Mouse (Mus musculus): ENCODE measurements at regions not wholly inside any gene's neighbourhood (a gene's known extent, or its start where the extent isn't known, plus 50 kb on each side); places are given as distances from the start of the nearest gene placed in this dataset.

- no peak overlapping the region for H3K9ac ChIP-seq (ENCODE audit: low read depth, low read length)
- no peak overlapping the region for H3K4me2 ChIP-seq
- no peak overlapping the region for H3K4me3 ChIP-seq (ENCODE audit: low read depth, low read length)
- H3K9me3 ChIP-seq (ENCODE audit: control insufficient read depth, low read length): peaks cover 2% of the 10 kb centered on the region
- H3K4me1 ChIP-seq (replicated peaks; ENCODE audit: control insufficient read depth, insufficient read depth, low read length): no peaks in the 10 kb centered on the region
- WGBS: 70% methylated on average over 4 of the region's 4 CpGs
- DNase-seq (ENCODE audit: low spot score) (no peak), ATAC-seq (replicated peaks; ENCODE audit: low FRiP score) (no peak)
- H3K27me3 ChIP-seq (replicated peaks; ENCODE audit: control insufficient read depth, insufficient read depth, low read length): no peaks in the 10 kb centered on the region
- no peaks in the 10 kb centered on the region for H3K36me3 ChIP-seq (ENCODE audit: control insufficient read depth, insufficient read depth, low read length)
- no peak overlapping the region for H3K27ac ChIP-seq (ENCODE audit: low read depth, low read length)
These were observed 66.2 kb downstream of the A730009L09Rik start for GRCm38 (mm10) chr16:84581166-84581565.

- no peak overlapping the region for H3K27ac ChIP-seq (ENCODE audit: low read depth, low read length)
- no peaks in the 10 kb centered on the region for H3K9me3 ChIP-seq (ENCODE audit: control insufficient read depth, low read length)
- H3K36me3 ChIP-seq (ENCODE audit: control insufficient read depth, insufficient read depth, low read length): no peaks in the 10 kb centered on the region
- H3K4me3 ChIP-seq (ENCODE audit: low read depth, low read length): no peak overlapping the region
- ATAC-seq (replicated peaks; ENCODE audit: low FRiP score) (no peak), DNase-seq (ENCODE audit: low spot score) (no peak)
- H3K4me1 ChIP-seq (replicated peaks; ENCODE audit: control insufficient read depth, insufficient read depth, low read length): no peaks in the 10 kb centered on the region
- H3K9ac ChIP-seq (ENCODE audit: low read depth, low read length): no peak overlapping the region
- no peaks in the 10 kb centered on the region for H3K27me3 ChIP-seq (replicated peaks; ENCODE audit: control insufficient read depth, insufficient read depth, low read length)
- H3K4me2 ChIP-seq: no peak overlapping the region
- WGBS: 49% methylated on average over 7 of the region's 7 CpGs
These were observed 68.4 kb downstream of the A730009L09Rik start for GRCm38 (mm10) chr16:84583323-84583722.

GRCm38 (mm10) chr16:84583773-84584229, 68.9 kb downstream of the A730009L09Rik start:
- ATAC-seq (replicated peaks; ENCODE audit: low FRiP score) (no peak), DNase-seq (ENCODE audit: low spot score) (no peak)
- H3K4me2 ChIP-seq: no peak overlapping the region
- H3K27me3 ChIP-seq (replicated peaks; ENCODE audit: control insufficient read depth, insufficient read depth, low read length): no peaks in the 10 kb centered on the region
- H3K4me1 ChIP-seq (replicated peaks; ENCODE audit: control insufficient read depth, insufficient read depth, low read length): no peaks in the 10 kb centered on the region
- H3K4me3 ChIP-seq (ENCODE audit: low read depth, low read length): no peak overlapping the region
- WGBS: 71% methylated on average over 19 of the region's 19 CpGs
- no peak overlapping the region for H3K9ac ChIP-seq (ENCODE audit: low read depth, low read length)
- H3K27ac ChIP-seq (ENCODE audit: low read depth, low read length): no peak overlapping the region
- no peaks in the 10 kb centered on the region for H3K9me3 ChIP-seq (ENCODE audit: control insufficient read depth, low read length)
- no peaks in the 10 kb centered on the region for H3K36me3 ChIP-seq (ENCODE audit: control insufficient read depth, insufficient read depth, low read length)

GRCm38 (mm10) chr16:84584724-84585399, 69.9 kb downstream of the A730009L09Rik start:
- Histone ChIP-seq H3K4me2 (no peak overlapping the region), H3K9me3 (ENCODE audit: control insufficient read depth, low read length) (no peaks in the 10 kb centered on the region), H3K27ac (ENCODE audit: low read depth, low read length) (no peak overlapping the region), H3K9ac (ENCODE audit: low read depth, low read length) (no peak overlapping the region), H3K27me3 (replicated peaks; ENCODE audit: control insufficient read depth, insufficient read depth, low read length) (no peaks in the 10 kb centered on the region), H3K4me3 (ENCODE audit: low read depth, low read length) (no peak overlapping the region), H3K4me1 (replicated peaks; ENCODE audit: control insufficient read depth, insufficient read depth, low read length) (no peaks in the 10 kb centered on the region), H3K36me3 (ENCODE audit: control insufficient read depth, insufficient read depth, low read length) (no peaks in the 10 kb centered on the region)
- ATAC-seq (replicated peaks; ENCODE audit: low FRiP score) (no peak), DNase-seq (ENCODE audit: low spot score) (no peak)
- 72% methylated on average over 14 of the region's 14 CpGs for WGBS

GRCm38 (mm10) chr16:84592978-84593377, 78.1 kb downstream of the A730009L09Rik start:
- Histone ChIP-seq H3K9ac (ENCODE audit: low read depth, low read length) (no peak overlapping the region), H3K36me3 (ENCODE audit: control insufficient read depth, insufficient read depth, low read length) (no peaks in the 10 kb centered on the region), H3K27me3 (replicated peaks; ENCODE audit: control insufficient read depth, insufficient read depth, low read length) (no peaks in the 10 kb centered on the region), H3K4me2 (no peak overlapping the region), H3K4me1 (replicated peaks; ENCODE audit: control insufficient read depth, insufficient read depth, low read length) (no peaks in the 10 kb centered on the region), H3K27ac (ENCODE audit: low read depth, low read length) (no peak overlapping the region), H3K4me3 (ENCODE audit: low read depth, low read length) (no peak overlapping the region), H3K9me3 (ENCODE audit: control insufficient read depth, low read length) (no peaks in the 10 kb centered on the region)
- no peak for DNase-seq (ENCODE audit: low spot score)
- 77% methylated on average over 2 of the region's 2 CpGs for WGBS
- ATAC-seq (replicated peaks; ENCODE audit: low FRiP score): no peak

- H3K27ac ChIP-seq (ENCODE audit: low read depth, low read length): no peak overlapping the region
- H3K4me2 ChIP-seq: no peak overlapping the region
- no peaks in the 10 kb centered on the region for H3K9me3 ChIP-seq (ENCODE audit: control insufficient read depth, low read length)
- H3K4me1 ChIP-seq (replicated peaks; ENCODE audit: control insufficient read depth, insufficient read depth, low read length): no peaks in the 10 kb centered on the region
- WGBS: 82% methylated on average over 8 of the region's 8 CpGs
- no peak overlapping the region for H3K9ac ChIP-seq (ENCODE audit: low read depth, low read length)
- H3K4me3 ChIP-seq (ENCODE audit: low read depth, low read length): no peak overlapping the region
- no peaks in the 10 kb centered on the region for H3K27me3 ChIP-seq (replicated peaks; ENCODE audit: control insufficient read depth, insufficient read depth, low read length)
- DNase-seq (ENCODE audit: low spot score) (no peak), ATAC-seq (replicated peaks; ENCODE audit: low FRiP score) (no peak)
- no peaks in the 10 kb centered on the region for H3K36me3 ChIP-seq (ENCODE audit: control insufficient read depth, insufficient read depth, low read length)
These were observed 88.0 kb downstream of the A730009L09Rik start for GRCm38 (mm10) chr16:84602969-84603368.

GRCm38 (mm10) chr16:84603465-84604205, 88.7 kb downstream of the A730009L09Rik start:
- Histone ChIP-seq H3K36me3 (ENCODE audit: control insufficient read depth, insufficient read depth, low read length) (no peaks in the 10 kb centered on the region), H3K9ac (ENCODE audit: low read depth, low read length) (no peak overlapping the region), H3K27ac (ENCODE audit: low read depth, low read length) (no peak overlapping the region), H3K4me2 (no peak overlapping the region), H3K27me3 (replicated peaks; ENCODE audit: control insufficient read depth, insufficient read depth, low read length) (no peaks in the 10 kb centered on the region), H3K4me3 (ENCODE audit: low read depth, low read length) (no peak overlapping the region), H3K9me3 (ENCODE audit: control insufficient read depth, low read length) (no peaks in the 10 kb centered on the region), H3K4me1 (replicated peaks; ENCODE audit: control insufficient read depth, insufficient read depth, low read length) (no peaks in the 10 kb centered on the region)
- 92% methylated on average over 1 of the region's 1 CpGs for WGBS
- ATAC-seq (replicated peaks; ENCODE audit: low FRiP score) (no peak), DNase-seq (ENCODE audit: low spot score) (no peak)

GRCm38 (mm10) chr16:84604272-84604975, 89.5 kb downstream of the A730009L09Rik start:
- 84% methylated on average over 9 of the region's 9 CpGs for WGBS
- H3K4me3 ChIP-seq (ENCODE audit: low read depth, low read length): no peak overlapping the region

More at GRCm38 (mm10) chr16:84604272-84604975, 89.5 kb downstream of the A730009L09Rik start:
- no peaks in the 10 kb centered on the region for H3K9me3 ChIP-seq (ENCODE audit: control insufficient read depth, low read length)
- H3K27ac ChIP-seq (ENCODE audit: low read depth, low read length): no peak overlapping the region
- no peaks in the 10 kb centered on the region for H3K36me3 ChIP-seq (ENCODE audit: control insufficient read depth, insufficient read depth, low read length)
- no peak overlapping the region for H3K9ac ChIP-seq (ENCODE audit: low read depth, low read length)
- DNase-seq (ENCODE audit: low spot score): no peak
- no peaks in the 10 kb centered on the region for H3K27me3 ChIP-seq (replicated peaks; ENCODE audit: control insufficient read depth, insufficient read depth, low read length)
- H3K4me2 ChIP-seq: no peak overlapping the region
- ATAC-seq (replicated peaks; ENCODE audit: low FRiP score): no peak
- H3K4me1 ChIP-seq (replicated peaks; ENCODE audit: control insufficient read depth, insufficient read depth, low read length): no peaks in the 10 kb centered on the region
